Mouse (Mus musculus) left cerebral cortex, adult 18-20 months (tissue): ENCODE results near the gene Xcl1. TPM values are rescaled to one million over a fixed set of nuclear protein-coding genes. Genes with fewer than 3 reads are reported as not detected.

Experiments used
- DNase-seq, 2 experiments: peaks; one replicate each; pipeline ENCODE4 v3.0.0; 2021 to 2022; ENCODE audit warnings: low spot score in 2 of 2, mixed read lengths in 1 of 2
- total RNA-seq, 2 experiments: library from RNA; stranded (reverse); gene quantifications; 2 replicates each; pipeline ENCODE4 v1.2.3; 2021

The Xcl1 gene
- total RNA-seq, 2 experiments from 2014 or later, result not detected

DNA sequence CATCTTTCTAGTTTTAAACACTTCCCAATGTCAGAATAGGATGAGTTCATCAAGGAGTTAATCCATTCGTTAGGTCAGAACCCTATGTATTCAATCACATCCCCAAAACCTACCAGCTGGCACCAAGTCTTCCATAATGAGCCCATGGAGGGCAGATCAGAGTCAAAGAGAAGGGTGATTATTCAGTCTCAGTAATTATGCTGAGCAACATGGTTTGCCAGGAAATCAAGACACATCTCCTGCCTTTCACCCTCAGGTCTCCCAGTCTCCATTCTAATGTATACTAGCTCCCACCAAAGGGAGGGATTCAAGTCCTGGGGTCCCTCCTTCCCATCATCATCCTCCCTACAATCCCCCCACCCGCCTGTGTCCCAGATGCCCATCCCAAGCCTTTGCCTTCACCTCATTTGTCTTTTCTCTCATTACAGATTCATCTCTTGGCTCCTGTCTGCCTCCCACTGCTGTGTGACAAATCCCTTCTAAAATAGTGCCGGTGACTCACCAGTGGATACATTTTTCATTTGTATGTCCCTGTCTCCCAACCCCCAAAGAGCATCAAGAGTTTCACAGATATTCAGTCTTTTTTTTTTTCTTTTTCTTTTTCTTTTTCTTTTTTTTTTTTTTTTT lies 8.7 kb downstream of the Xcl1 start:
- peak; percentile 55 to 73 for DNase-seq

DNA sequence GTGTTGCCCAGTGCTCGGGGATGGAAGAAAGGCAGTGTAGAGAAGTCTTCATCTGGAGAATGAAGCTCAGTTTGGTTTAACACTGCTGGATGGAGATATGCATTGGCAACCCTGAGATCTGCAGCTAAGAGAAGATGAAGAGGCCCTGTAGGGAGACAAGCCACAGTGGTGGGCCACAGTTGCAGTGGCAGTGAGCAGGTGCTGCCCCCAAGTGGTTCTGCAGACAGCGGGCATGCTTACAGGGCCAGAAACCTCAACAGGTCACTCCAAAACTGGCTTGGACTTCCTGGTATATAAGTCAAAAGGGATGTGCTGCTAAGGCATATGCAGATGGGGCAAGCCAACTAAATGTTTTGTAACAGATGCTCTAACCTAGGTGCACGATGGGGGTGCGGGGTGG lies 30.3 kb downstream of the Xcl1 start:
- DNase-seq, result peak; percentile 42 to 59

DNA sequence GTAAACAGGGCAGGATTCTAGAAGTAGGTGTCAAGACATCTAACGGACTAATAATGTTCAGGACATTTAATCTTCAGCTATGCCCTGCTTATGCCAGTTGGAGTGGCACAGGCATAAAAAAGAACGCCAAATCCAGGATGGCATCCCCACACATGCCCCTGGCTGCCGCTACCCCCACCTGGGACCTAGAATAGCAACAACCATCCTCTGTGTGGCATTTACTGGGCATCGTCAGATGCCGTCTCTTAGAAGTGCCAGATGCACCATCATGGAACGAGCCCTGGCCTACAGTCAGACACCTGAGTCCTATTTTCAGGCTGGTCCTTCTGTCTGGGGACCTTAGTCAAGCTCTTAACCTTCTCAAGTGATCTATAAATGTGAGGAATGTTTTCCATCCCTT lies 34.6 kb downstream of the Xcl1 start:
- DNase-seq, result no peak

DNA sequence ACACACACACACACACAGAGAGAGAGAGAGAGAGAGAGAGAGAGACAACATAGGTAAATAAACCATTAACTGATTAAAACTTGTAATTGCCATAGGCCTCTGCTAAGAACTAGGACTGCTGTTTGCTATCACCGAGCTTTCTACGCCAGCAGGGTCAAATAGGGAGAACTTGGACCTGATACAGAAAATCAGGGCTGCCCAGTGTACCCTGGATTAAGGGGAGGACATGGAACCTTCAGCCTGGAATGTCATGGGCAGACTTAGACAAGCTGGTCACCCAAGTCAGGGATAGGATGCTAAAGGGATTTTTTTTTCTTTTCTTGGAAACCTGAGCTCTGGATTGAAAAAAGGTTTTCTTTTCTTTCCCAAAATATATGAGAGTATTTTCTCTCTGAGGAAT lies 35.1 kb downstream of the Xcl1 start:
- DNase-seq, result no peak

GRCm38 (mm10) chr1:164899506-164899905 lies 35.8 kb downstream of the Xcl1 start:
- no peak for DNase-seq

GRCm38 (mm10) chr1:164898846-164899351 lies 36.4 kb downstream of the Xcl1 start:
- DNase-seq, result peak; percentile 81 to 88

DNA sequence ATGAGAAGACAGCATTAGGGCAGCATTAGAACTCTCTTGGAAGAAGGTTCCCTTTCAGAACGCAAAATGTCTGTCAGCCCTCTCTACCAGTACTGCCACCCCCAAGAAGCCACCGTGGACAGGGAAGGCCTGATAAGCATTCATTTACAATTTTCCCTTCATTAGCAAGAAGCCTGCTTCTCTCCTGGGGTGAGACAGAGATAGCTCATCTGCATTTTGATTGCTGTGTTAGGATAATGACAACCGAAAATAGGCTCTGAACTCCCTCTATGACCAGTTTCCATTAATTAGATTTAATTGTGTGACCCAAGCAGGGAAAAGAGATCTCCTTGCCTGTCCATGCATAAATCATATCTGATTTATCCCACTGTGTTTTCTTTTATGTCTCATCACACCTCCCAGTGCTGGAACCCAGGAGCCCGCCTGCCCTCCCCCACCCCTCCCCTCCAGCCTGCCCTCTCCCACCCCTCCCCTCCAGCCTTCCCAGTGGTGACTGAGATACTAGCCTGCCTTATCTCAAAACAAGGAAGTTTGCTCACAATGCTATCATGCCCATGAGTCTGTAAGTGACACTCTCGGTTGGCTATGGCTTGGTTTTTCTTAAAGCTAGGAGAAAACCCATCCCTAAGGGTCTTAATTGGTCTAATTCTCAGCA lies 38.0 kb downstream of the Xcl1 start:
- DNase-seq, result no peak

GRCm38 (mm10) chr1:164896211-164897145 lies 38.8 kb downstream of the Xcl1 start:
- DNase-seq, result no peak

DNA sequence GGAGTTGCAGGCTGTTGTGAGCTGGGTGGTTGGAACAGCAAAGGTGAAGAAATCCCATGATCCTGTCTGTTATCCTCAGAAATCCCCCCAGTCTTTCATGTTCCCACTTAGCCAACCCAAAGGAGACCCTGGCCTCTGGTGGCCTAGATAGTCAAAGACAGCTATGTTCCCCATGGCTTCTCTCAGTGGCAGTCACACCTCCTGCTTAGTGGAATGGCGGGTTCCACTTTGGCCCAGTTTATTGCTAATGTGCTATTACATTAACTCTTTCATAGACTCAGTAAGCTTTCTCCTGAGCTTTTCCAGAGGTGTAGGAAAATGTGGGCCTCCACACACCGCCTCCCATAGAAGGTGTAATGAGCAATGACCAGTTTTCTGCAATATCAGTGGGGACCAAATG lies 39.5 kb downstream of the Xcl1 start:
- DNase-seq, result no peak

- no peak for DNase-seq
Observed at GRCm38 (mm10) chr1:164890366-164890765, 45.0 kb downstream of the Xcl1 start.

DNA sequence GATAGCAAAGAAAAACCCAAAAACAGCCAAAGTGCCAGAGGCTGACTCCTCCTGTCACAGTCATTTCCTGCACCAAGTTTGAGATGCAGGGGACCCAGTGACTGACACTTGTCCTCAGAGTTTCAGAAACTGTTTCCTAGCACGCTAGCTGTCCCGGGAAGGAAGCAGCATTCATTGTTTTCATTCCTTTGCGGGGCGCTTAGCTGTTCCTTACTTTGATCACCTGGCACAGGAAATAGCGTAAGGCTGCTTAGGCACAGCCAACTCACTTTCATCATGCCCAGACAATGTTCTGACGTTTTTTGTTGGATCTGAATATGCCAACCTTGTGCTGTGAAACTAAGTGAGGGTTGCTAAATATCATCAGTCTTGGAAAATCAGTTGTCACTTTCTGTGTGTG lies 46.8 kb downstream of the Xcl1 start:
- no peak for DNase-seq

DNA sequence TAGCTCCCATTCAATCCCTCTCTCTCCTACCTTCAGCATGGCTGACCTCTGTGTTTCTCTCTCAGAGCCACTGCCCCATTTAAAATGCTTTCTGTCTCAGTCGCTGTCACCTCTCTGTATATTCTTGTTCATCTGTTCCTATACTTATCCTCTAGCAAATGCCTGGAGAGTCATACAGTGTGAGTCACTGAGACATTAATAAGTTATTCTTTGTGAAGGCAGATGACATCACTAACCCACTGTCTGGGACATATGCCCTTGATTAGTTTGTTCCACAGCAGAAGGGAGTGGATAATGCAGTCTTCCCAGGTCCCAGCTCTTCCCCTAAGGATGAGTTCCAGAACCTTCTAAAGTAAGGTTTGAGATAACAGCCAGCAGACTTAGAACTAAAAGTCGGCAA lies 47.6 kb downstream of the Xcl1 start:
- DNase-seq, result no peak

GRCm38 (mm10) chr1:164881891-164882290 lies 53.4 kb downstream of the Xcl1 start:
- no peak for DNase-seq

Other genes starting within 250 kb of the Xcl1 start
- gene Dpt, start 138.9 kb downstream of the Xcl1 start, total RNA-seq, result not detected
- gene Tbx19, start 225.2 kb upstream of the Xcl1 start, total RNA-seq, result not detected